8 mouse cellular contexts compared by ENCODE assay signal in genomic region chr17:56134463-56134971, GRCm38 (mm10). TPM values are rescaled to one million over a fixed set of nuclear protein-coding genes. Genes with fewer than 3 reads are reported as not detected.
DNase-seq lines count a peak whose midpoint lies in the region; ATAC-seq and TF ChIP-seq lines count a peak whose summit lies in the region.

No protein-coding gene starts in this region.

- 4% methylated on average over 27 of the region's 27 CpGs for WGBS in cerebellum, adult 2 months
- WGBS in forebrain, embryonic 16.5 days, result 2% methylated on average over 27 of the region's 27 CpGs
- WGBS in hindbrain, embryonic 15.5 days, result 2% methylated on average over 27 of the region's 27 CpGs
- WGBS in liver, adult 2 months, result 3% methylated on average over 27 of the region's 27 CpGs
- WGBS in midbrain, postnatal 0 days, result 2% methylated on average over 27 of the region's 27 CpGs

- peaks cover 8% of the 10 kb centered on the region for H3K4me1 ChIP-seq in cerebellum, adult 2 months (ENCODE audit: control insufficient read depth, insufficient read depth, low read length)
- H3K4me1 ChIP-seq in forebrain, embryonic 16.5 days (replicated peaks; ENCODE audit: control insufficient read depth, insufficient read depth, low read length), result peaks cover 30% of the 10 kb centered on the region
- peaks cover 47% of the 10 kb centered on the region for H3K4me1 ChIP-seq in hindbrain, embryonic 15.5 days (replicated peaks)
- peaks cover 5% of the 10 kb centered on the region; the same call in 1 of the 2 replicates for H3K4me1 ChIP-seq in liver, adult 2 months (ENCODE audit: control insufficient read depth, insufficient read depth, low read length)
- peaks cover 10% of the 10 kb centered on the region for H3K4me1 ChIP-seq in midbrain, postnatal 0 days (ENCODE audit: insufficient read depth, low read length)

- peak overlapping the region; percentile 27 for H3K4me2 ChIP-seq in forebrain, embryonic 16.5 days (ENCODE audit: low read length)
- peak overlapping the region; percentile 44 for H3K4me2 ChIP-seq in hindbrain, embryonic 15.5 days
- H3K4me2 ChIP-seq in midbrain, postnatal 0 days (ENCODE audit: low read depth, low read length, poor library complexity, severe bottlenecking), result peak overlapping the region; percentile 33

- H3K4me3 ChIP-seq in cerebellum, adult 2 months (replicated peaks; ENCODE audit: insufficient read depth, low read depth, low read length), result no peak overlapping the region
- H3K4me3 ChIP-seq in forebrain, embryonic 16.5 days (replicated peaks; ENCODE audit: low read length), result 0 out of 2 replicates have a peak overlapping the region, but pooled peaks have one; percentile 7
- H3K4me3 ChIP-seq in hindbrain, embryonic 15.5 days, result peak overlapping the region; percentile 15
- peak overlapping the region; percentile 56 for H3K4me3 ChIP-seq in liver, adult 2 months (ENCODE audit: insufficient read depth, low read depth, low read length)
- no peak overlapping the region for H3K4me3 ChIP-seq in midbrain, postnatal 0 days (ENCODE audit: low read depth, low read length)

- peaks cover 2% of the 10 kb centered on the region; the same call in 1 of the 2 replicates for H3K36me3 ChIP-seq in forebrain, embryonic 16.5 days (ENCODE audit: control insufficient read depth, insufficient read depth)
- H3K36me3 ChIP-seq in hindbrain, embryonic 15.5 days, result peaks cover 16% of the 10 kb centered on the region
- H3K36me3 ChIP-seq in liver, adult 2 months (ENCODE audit: control insufficient read depth, insufficient read depth, low read length), result no peaks in the 10 kb centered on the region
- peaks cover 23% of the 10 kb centered on the region for H3K36me3 ChIP-seq in midbrain, postnatal 0 days (ENCODE audit: insufficient read depth, low read length)

- peak; percentile 71 for TF ChIP-seq CTCF in cerebellum, adult 2 months (IDR thresholded peaks at IDR 0.05; ENCODE audit: borderline replicate concordance, insufficient read depth, low read depth, low read length)
- TF ChIP-seq CTCF in liver, adult 2 months (IDR thresholded peaks at IDR 0.05; ENCODE audit: low read depth, low read length), result peak; percentile 97
- TF ChIP-seq CTCF in midbrain, postnatal 0 days (IDR thresholded peaks at IDR 0.05), result peak; percentile 73

- H3K27ac ChIP-seq in cerebellum, adult 2 months (ENCODE audit: insufficient read depth, low read length), result no peak overlapping the region
- H3K27ac ChIP-seq in forebrain, embryonic 16.5 days (ENCODE audit: low read length), result no peak overlapping the region
- H3K27ac ChIP-seq in hindbrain, embryonic 15.5 days (replicated peaks), result no peak overlapping the region
- H3K27ac ChIP-seq in liver, adult 2 months (replicated peaks; ENCODE audit: insufficient read depth, low read depth, low read length), result peak overlapping the region; percentile 55
- no peak overlapping the region for H3K27ac ChIP-seq in midbrain, postnatal 0 days (ENCODE audit: low read depth, low read length)

- DNase-seq in urinary bladder, postnatal 36 days (ENCODE audit: low spot score in 2 of 2), result peak; percentile 60 to 67
- DNase-seq in urinary bladder, adult 2 months (ENCODE audit: low spot score), result no peak
- DNase-seq in cerebellum, adult 2 months, result peak; percentile 44 to 64
- DNase-seq in liver, adult 2 months (ENCODE audit: extremely low read depth, low read depth, low spot score), result peak; percentile 23
- DNase-seq in midbrain, postnatal 0 days (ENCODE audit: low spot score), result no peak
- DNase-seq in testis, postnatal 10 days (ENCODE audit: low spot score), result peak; percentile 87

- H3K79me2 ChIP-seq in liver, adult 2 months (ENCODE audit: control insufficient read depth, insufficient read depth, low read length), result no peaks in the 10 kb centered on the region

- H3K27me3 ChIP-seq in cerebellum, adult 2 months (ENCODE audit: control insufficient read depth, insufficient read depth, low read length), result no peaks in the 10 kb centered on the region
- H3K27me3 ChIP-seq in forebrain, embryonic 16.5 days (replicated peaks; ENCODE audit: control insufficient read depth, insufficient read depth, low read length), result peaks cover 6% of the 10 kb centered on the region; the same call in 1 of the 2 replicates
- H3K27me3 ChIP-seq in hindbrain, embryonic 15.5 days, result no peaks in the 10 kb centered on the region
- no peaks in the 10 kb centered on the region; the same call in 1 of the 2 replicates for H3K27me3 ChIP-seq in liver, adult 2 months (ENCODE audit: control insufficient read depth, insufficient read depth, low read length)
- H3K27me3 ChIP-seq in midbrain, postnatal 0 days (ENCODE audit: insufficient read depth, low read length), result no peaks in the 10 kb centered on the region

- ATAC-seq in forebrain, embryonic 16.5 days, result no peak
- no peak for ATAC-seq in hindbrain, embryonic 15.5 days (ENCODE audit: low FRiP score, low read depth)
- ATAC-seq in midbrain, postnatal 0 days (ENCODE audit: low FRiP score), result no peak

- H3K9ac ChIP-seq in forebrain, embryonic 16.5 days (replicated peaks; ENCODE audit: low read depth, low read length), result peak overlapping the region; percentile 5; the same call in 1 of the 2 replicates
- H3K9ac ChIP-seq in hindbrain, embryonic 15.5 days, result no peak overlapping the region
- H3K9ac ChIP-seq in liver, adult 2 months (ENCODE audit: low read depth, low read length), result peak overlapping the region; percentile 54
- H3K9ac ChIP-seq in midbrain, postnatal 0 days (replicated peaks; ENCODE audit: low read length, poor library complexity, severe bottlenecking), result no peak overlapping the region

- no peak for TF ChIP-seq POLR2A in cerebellum, adult 2 months (IDR thresholded peaks at IDR 0.05; ENCODE audit: borderline replicate concordance, insufficient read depth, low read length)
- no peak for TF ChIP-seq POLR2A in liver, adult 2 months (IDR thresholded peaks at IDR 0.05; ENCODE audit: extremely low read depth, insufficient read depth, low read length)

- H3K9me3 ChIP-seq in forebrain, embryonic 16.5 days (ENCODE audit: control insufficient read depth, low read length), result no peaks in the 10 kb centered on the region
- no peaks in the 10 kb centered on the region for H3K9me3 ChIP-seq in hindbrain, embryonic 15.5 days
- H3K9me3 ChIP-seq in midbrain, postnatal 0 days (ENCODE audit: low read length), result no peaks in the 10 kb centered on the region

RNA-seq across cellular contexts. Expression of gene Sema6b, which starts 5.6 kb away (rescaled TPM):
- 3.3 and 4.4 TPM in 2 replicates for polyA plus RNA-seq in urinary bladder, adult 2 months (2012; rRNA removed)
- 51.8 and 54.3 TPM in 2 replicates for polyA plus RNA-seq in cerebellum, adult 2 months (2012; rRNA removed)
- 10.1 and 10.7 TPM in 2 replicates for polyA plus RNA-seq in forebrain, embryonic 16.5 days (2015; fragmentation: Nextera tagmentation; extraction: Ambion mirVana)
- polyA plus RNA-seq in hindbrain, embryonic 15.5 days (2015; fragmentation: Nextera tagmentation; extraction: Ambion mirVana), result 17.4 and 19.2 TPM in 2 replicates
- total RNA-seq in liver, adult 2 months (2014; rRNA removed), result 1.3 TPM in 2 replicates
- polyA plus RNA-seq in liver, adult 2 months (2012; rRNA removed), result 2.7 and 3.9 TPM in 2 replicates
- 90.5 and 106 TPM in 2 replicates for total RNA-seq in midbrain, postnatal 0 days (2014; rRNA removed)
- 15.6 and 17.4 TPM in 2 replicates for polyA plus RNA-seq in midbrain, postnatal 0 days (2015; fragmentation: Nextera tagmentation; extraction: Ambion mirVana)

RNA-seq across cellular contexts. Expression of gene Lrg1, which starts 12.7 kb away (rescaled TPM):
- polyA plus RNA-seq in urinary bladder, adult 2 months (2012; rRNA removed), result 23.4 and 23.9 TPM in 2 replicates
- polyA plus RNA-seq in cerebellum, adult 2 months (2012; rRNA removed), result 0.93 and 1.6 TPM in 2 replicates
- polyA plus RNA-seq in forebrain, embryonic 16.5 days (2015; fragmentation: Nextera tagmentation; extraction: Ambion mirVana), result 0.22 TPM in 1 of 2 replicates, not detected in the other
- polyA plus RNA-seq in hindbrain, embryonic 15.5 days (2015; fragmentation: Nextera tagmentation; extraction: Ambion mirVana), result 0.33 and 0.62 TPM in 2 replicates
- 90.0 and 116 TPM in 2 replicates for total RNA-seq in liver, adult 2 months (2014; rRNA removed)
- polyA plus RNA-seq in liver, adult 2 months (2012; rRNA removed), result 543 and 600 TPM in 2 replicates
- 0.47 and 0.49 TPM in 2 replicates for total RNA-seq in midbrain, postnatal 0 days (2014; rRNA removed)
- polyA plus RNA-seq in midbrain, postnatal 0 days (2015; fragmentation: Nextera tagmentation; extraction: Ambion mirVana), result 0.43 and 0.66 TPM in 2 replicates

RNA-seq across cellular contexts. Expression of gene Plin5, which starts 17.1 kb away (rescaled TPM):
- polyA plus RNA-seq in urinary bladder, adult 2 months (2012; rRNA removed), result 1.4 and 1.9 TPM in 2 replicates
- polyA plus RNA-seq in cerebellum, adult 2 months (2012; rRNA removed), result 0.38 and 0.54 TPM in 2 replicates
- polyA plus RNA-seq in forebrain, embryonic 16.5 days (2015; fragmentation: Nextera tagmentation; extraction: Ambion mirVana), result 0.67 and 1.4 TPM in 2 replicates
- 1.7 and 2.5 TPM in 2 replicates for polyA plus RNA-seq in hindbrain, embryonic 15.5 days (2015; fragmentation: Nextera tagmentation; extraction: Ambion mirVana)
- 19.2 and 24.6 TPM in 2 replicates for total RNA-seq in liver, adult 2 months (2014; rRNA removed)
- polyA plus RNA-seq in liver, adult 2 months (2012; rRNA removed), result 42.7 and 58.2 TPM in 2 replicates
- total RNA-seq in midbrain, postnatal 0 days (2014; rRNA removed), result 4.3 and 4.5 TPM in 2 replicates
- polyA plus RNA-seq in midbrain, postnatal 0 days (2015; fragmentation: Nextera tagmentation; extraction: Ambion mirVana), result 4.8 and 5.9 TPM in 2 replicates

RNA-seq across cellular contexts. Expression of gene Plin4, which starts 24.9 kb away (rescaled TPM):
- 96.9 and 98.3 TPM in 2 replicates for polyA plus RNA-seq in urinary bladder, adult 2 months (2012; rRNA removed)
- 1.1 and 1.7 TPM in 2 replicates for polyA plus RNA-seq in cerebellum, adult 2 months (2012; rRNA removed)
- polyA plus RNA-seq in forebrain, embryonic 16.5 days (2015; fragmentation: Nextera tagmentation; extraction: Ambion mirVana), result 0.09 and 0.14 TPM in 2 replicates
- polyA plus RNA-seq in hindbrain, embryonic 15.5 days (2015; fragmentation: Nextera tagmentation; extraction: Ambion mirVana), result 0.08 and 0.21 TPM in 2 replicates
- 2.1 and 2.3 TPM in 2 replicates for total RNA-seq in liver, adult 2 months (2014; rRNA removed)
- polyA plus RNA-seq in liver, adult 2 months (2012; rRNA removed), result 1.8 and 2.8 TPM in 2 replicates
- 0.42 and 0.55 TPM in 2 replicates for total RNA-seq in midbrain, postnatal 0 days (2014; rRNA removed)
- 0.04 and 0.05 TPM in 2 replicates for polyA plus RNA-seq in midbrain, postnatal 0 days (2015; fragmentation: Nextera tagmentation; extraction: Ambion mirVana)

RNA-seq across cellular contexts. Expression of gene Tnfaip8l1, which starts 27.8 kb away (rescaled TPM):
- 1.7 and 2.0 TPM in 2 replicates for polyA plus RNA-seq in urinary bladder, adult 2 months (2012; rRNA removed)
- 1.7 and 1.9 TPM in 2 replicates for polyA plus RNA-seq in cerebellum, adult 2 months (2012; rRNA removed)
- polyA plus RNA-seq in forebrain, embryonic 16.5 days (2015; fragmentation: Nextera tagmentation; extraction: Ambion mirVana), result 10.1 and 10.2 TPM in 2 replicates
- 9.5 and 10.7 TPM in 2 replicates for polyA plus RNA-seq in hindbrain, embryonic 15.5 days (2015; fragmentation: Nextera tagmentation; extraction: Ambion mirVana)
- total RNA-seq in liver, adult 2 months (2014; rRNA removed), result 16.2 and 20.9 TPM in 2 replicates
- polyA plus RNA-seq in liver, adult 2 months (2012; rRNA removed), result 21.8 and 25.5 TPM in 2 replicates
- total RNA-seq in midbrain, postnatal 0 days (2014; rRNA removed), result 15.1 and 17.9 TPM in 2 replicates
- 8.4 and 9.9 TPM in 2 replicates for polyA plus RNA-seq in midbrain, postnatal 0 days (2015; fragmentation: Nextera tagmentation; extraction: Ambion mirVana)

Comparison
In these comparisons a context has a peak if more than half of its experiments do, and no peak if none do; other contexts are left out.
1. DNase-seq: peak in urinary bladder, postnatal 36 days (2 of 2), cerebellum, adult 2 months (2 of 2), liver, adult 2 months (single experiment) and testis, postnatal 10 days (single experiment); none in urinary bladder, adult 2 months (single experiment) and midbrain, postnatal 0 days (single experiment).
2. H3K4me3 ChIP-seq: peak in forebrain, embryonic 16.5 days (single experiment), hindbrain, embryonic 15.5 days (single experiment) and liver, adult 2 months (single experiment); none in cerebellum, adult 2 months (single experiment) and midbrain, postnatal 0 days (single experiment).
3. H3K9ac ChIP-seq: peak in forebrain, embryonic 16.5 days (single experiment) and liver, adult 2 months (single experiment); none in hindbrain, embryonic 15.5 days (single experiment) and midbrain, postnatal 0 days (single experiment).
4. RNA of gene Lrg1, which starts 12.7 kb away (polyA plus RNA-seq): 543 to 600 TPM in liver, adult 2 months; 23.4 to 23.9 TPM in urinary bladder, adult 2 months, 0.93 to 1.6 TPM in cerebellum, adult 2 months, 0.33 to 0.62 TPM in hindbrain, embryonic 15.5 days, 0.43 to 0.66 TPM in midbrain, postnatal 0 days and 0.22 TPM in forebrain, embryonic 16.5 days; every median in the first group is over 10 times any median in the second.
5. Peak in every context shown above with its lines, with median percentiles within 50 percentile points of each other: CTCF ChIP-seq and H3K4me2 ChIP-seq.